Mouse (Mus musculus) embryo, embryonic 11.5 days (tissue): Measurements from ENCODE around the gene Etfbkmt.
"Not testable (repeated sequence)": the region's sequence is repeated elsewhere in the genome, so short reads cannot be mapped to it uniquely, and the experiment has no call there.

ENCODE experiments used
- DNase-seq: peaks from one replicate; pipeline ENCODE4 v3.0.0-alpha.2; 2012; ENCODE audit warnings: low read depth, low spot score

Etfbkmt gene

DNA sequence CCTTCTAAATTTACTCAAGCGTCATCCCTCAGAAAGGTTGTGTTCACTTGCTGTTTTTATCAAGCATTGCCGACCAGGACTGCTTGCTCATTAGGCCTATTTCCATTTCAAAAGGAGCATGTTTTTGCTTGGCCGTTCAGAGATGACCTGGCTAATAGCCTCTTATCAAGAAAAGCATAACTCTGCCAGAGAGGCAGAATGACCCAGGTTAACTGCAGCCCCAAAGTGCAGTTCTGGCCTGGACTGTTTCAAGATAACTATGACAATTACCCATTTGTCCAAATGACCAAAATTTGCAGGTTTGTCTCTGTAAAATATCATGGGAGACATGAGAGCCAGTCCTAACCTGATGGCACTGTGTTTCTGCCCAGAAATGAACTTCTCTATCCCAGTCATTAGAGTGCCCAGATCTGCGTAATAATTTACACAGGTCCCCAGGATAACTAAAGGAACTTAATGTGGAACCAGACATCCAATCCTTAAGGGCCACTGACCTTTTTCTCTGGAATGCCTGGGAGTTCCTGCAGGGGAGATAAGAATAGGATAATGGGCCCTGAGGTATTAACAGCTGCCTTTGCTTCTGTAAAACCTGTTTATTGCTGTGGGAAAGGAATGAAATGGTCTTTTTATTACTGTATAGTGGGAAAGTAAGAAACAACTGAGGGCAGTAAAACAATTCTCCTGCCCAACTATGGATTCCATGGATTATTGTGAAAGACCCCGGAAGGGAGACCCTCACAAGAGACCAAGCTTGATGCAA, 5.1 kb upstream of the Etfbkmt start:
- DNase-seq = no peak

DNA sequence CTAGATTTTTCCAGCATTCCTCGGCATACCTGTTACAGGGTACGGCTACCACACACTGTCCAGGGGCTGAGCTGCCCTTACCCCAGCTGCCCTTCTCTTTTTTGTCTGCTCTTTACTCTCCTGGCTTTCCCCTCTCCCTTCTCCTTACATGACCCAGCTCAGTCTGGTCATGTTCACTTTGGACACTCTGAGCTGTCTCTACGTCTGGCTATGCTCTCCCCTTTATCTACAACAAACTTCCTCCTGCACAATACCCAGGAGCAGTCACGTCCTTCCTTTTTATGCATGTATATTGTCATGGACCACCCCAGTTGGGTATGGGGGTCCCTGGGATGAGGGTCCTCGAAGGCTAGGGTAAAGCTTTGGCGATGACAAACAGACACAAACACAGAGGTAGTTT, 4.0 kb upstream of the Etfbkmt start:
- no peak for DNase-seq

DNA sequence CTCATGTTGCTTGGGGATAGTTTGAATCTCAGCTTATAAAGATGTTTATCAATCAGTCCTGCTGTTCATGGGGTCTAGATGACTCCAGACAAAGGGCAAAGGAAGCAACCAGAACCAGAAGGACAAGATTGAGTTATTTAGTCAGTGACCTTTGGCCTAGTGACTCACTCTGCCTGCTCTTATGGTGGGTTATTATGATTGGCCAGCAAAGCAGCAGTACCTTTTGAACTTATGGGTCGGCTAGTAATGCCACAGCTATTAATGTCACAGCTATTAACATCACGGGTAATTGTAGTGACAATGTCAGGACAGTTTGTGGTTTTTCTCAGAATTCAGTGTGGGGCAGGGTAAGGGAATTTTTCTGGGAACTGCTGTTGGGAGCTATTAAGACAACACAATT, 1.7 kb upstream of the Etfbkmt start:
- no peak for DNase-seq

DNA sequence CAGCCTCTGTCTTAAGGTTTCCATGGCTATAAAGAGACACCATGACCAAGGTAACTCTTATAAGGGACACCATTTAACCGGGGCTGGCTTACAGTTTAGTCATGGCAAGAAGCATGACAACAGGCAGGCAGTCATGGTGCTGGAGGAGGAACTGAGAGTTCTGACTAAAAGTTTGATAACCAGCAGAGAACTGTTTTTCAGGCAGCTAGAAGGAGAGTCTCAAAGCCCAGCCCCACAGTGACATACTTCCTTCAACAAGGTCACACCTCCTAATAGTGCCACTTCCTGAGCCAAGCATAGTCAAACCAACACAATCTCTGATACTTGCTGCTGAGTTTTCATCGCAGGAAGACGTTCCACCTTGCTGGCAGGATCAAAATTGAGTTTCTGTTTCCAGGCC, 638 bp upstream of the Etfbkmt start:
- DNase-seq = no peak

DNA sequence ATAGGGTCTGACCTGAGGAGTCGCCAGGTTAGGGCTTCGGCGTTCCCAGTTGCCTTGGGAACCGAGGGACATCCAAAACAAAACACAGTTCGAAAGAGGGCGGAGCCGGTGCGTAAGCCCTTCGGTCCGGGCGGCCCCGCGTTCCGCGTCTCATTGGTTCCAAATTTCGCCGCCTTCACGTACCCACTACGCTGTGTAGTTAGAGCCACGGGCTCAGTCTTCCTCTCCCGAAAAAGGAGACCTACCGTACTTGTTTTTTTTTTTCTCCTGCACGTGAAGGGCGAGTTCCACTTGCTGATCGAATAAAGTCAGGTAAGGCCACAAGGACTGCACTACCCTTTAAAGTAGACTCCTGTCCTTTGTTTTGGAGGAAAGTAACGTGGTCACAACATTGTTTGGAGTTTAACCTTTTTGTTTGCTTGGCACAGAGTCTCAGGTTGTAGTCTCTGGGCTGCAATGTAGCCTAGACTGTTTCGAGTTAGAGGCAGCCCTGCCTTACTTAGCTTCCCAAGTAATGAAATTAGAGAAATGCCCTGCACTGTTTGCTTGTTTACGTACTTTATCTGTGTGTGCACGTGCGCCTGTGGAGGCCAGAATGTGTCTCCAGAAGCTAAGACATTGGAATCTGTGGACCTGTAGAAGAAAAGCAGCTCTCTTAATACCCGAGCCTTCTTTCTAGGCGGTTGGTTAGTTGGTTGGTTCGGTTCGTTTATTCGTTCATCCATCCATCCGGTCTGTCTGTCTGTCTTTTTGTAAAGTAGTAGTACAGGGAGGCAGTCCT, 1.9 kb downstream of the Etfbkmt start:
- peak; percentile 82 for DNase-seq

DNA sequence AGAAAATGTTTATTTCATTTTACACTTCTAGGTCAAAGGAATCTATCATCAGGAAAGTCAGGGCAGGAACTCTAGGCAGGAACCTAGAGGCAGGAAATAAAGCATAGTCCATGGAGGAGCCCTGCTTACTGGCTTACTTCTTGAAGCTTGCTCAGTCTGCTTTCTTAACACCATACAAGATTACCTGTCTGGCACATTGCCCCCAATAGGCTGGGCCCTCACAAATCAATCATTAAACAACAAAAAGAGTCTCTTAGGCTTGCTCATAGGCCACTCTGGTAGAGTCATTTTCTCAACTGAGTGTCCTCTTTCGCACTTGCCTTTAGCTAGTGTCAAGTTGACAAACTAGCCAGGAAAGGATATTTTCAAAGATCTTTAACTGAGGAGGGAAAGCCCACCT, 5.5 kb downstream of the Etfbkmt start:
- DNase-seq = no peak

DNA sequence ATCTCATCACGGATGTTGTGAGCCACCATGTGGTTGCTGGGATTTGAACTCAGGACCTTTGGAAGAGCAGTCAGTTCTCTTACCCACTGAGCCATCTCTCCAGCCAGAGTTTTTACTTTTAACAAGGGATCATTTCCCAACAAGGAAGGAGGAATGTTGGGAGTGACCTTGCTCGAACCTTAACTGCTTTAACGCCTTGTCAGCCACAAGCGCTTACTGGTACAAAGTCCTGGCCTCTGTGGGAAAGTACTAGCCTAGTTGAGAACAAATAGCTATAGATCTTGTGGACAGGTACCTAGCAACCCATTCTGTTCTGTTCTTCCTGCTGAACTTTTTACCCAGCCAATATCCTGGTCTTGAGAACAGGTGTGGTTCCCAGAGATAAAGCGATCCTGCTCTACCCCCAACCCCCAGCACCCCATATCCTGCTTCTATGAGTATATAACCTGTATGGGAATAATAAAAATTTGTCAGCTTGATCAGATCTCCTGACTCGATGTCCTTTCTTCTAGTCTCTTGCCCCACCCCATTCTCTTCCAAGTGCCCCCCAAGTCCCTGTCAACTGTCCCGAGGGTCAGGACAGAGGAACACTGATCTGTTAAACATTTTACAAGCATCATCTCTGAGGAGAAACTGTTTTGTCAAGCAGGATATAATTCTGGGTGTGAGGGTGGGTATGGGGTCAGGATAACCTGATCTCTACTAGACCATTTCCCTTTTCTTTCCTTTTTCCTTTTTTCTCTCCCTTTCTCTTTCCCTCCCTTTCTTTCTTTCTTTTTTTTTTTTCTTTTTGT, 9.0 kb downstream of the Etfbkmt start:
- no peak for DNase-seq

DNA sequence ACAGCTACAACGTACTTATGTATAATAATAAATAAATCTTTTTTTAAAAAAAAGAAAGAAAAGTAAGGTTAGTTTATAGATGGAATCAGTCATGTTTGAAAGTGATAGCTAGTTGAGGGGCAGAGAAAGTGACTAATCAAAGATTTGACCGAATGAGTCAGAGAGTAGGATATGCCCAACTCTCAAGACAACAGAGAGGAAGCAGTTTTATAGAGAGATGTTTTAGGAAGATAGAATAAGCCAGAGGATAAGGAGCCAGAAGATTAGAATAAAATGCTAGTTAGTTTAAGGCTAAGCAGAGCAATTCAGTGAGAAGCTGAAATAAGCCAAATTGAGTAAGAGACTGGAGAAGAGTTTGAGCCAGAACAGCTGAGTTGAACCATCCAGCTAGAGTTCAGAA, 12.5 kb downstream of the Etfbkmt start:
- no peak for DNase-seq

DNA sequence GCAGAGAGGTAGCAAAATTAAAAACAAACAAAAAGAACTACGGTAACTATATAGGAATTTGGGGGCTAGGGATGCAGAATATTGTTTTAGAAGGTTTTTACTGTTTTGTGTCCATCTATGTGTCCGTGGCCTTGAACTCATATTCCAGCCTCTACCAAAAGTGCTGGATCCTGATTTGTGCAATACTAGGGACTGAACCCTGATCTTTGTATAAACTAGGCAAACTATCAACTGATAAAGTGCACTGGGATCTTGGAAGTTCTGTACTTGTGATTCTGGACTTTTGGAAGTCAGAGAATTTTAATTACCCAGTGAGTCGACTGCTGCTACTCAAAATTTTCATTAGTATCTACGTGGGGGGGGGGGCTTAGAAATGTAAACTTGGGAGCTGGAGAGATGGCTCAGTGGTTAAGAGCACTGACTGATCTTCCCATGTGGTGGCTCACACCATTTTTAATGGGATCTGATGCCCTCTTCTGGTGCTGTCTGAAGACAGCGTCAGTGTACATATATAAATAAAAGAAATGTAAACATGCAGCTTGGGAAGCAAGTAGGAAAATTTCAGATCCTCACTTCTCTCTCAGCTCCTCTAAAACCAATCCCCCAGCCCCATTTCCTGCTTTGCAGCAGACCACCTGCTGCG, 13.9 kb downstream of the Etfbkmt start:
- DNase-seq = no peak

DNA sequence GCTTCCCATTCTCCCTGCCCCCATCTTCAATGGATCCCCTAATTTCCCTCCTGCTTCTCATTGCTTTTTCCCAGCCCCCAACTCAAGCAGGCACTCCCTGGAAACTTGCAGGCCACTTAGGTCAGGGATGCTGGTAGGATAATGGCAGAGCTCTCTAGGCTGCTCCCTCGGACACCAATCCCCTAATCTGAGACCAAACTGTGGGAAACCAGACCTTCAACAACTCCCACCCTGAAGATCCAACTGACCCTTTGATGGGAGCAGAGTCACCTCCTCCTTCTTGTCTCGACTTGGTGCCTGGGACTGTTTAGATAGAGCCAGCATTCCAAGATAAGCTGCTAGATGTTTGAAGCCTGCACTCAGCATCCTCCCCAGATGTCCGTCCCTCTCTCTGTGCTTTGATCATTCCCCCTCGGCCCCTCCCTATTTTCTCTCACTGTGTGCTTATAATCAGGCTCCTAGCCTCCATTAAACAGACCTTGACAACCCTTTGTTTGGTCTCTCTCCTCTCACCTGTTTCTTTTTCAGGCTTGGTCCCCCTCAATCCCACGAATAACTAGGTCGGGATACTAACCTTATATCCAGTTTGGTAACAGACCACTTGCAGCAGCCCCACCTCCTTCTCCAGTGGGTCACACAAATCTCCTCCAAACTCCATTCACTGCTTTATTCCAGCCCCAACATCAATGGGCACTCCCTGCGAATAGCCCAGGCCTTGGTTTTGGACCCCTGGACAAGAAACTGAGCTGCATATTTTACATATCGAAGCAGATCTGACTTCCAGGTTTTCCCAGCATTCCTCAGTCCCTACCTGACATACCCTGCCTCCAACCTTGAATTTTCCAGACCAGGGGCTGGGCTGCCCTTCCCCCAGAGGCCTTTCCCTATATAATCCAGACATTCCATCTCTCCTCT, 14.7 kb downstream of the Etfbkmt start:
- DNase-seq = no peak

DNA sequence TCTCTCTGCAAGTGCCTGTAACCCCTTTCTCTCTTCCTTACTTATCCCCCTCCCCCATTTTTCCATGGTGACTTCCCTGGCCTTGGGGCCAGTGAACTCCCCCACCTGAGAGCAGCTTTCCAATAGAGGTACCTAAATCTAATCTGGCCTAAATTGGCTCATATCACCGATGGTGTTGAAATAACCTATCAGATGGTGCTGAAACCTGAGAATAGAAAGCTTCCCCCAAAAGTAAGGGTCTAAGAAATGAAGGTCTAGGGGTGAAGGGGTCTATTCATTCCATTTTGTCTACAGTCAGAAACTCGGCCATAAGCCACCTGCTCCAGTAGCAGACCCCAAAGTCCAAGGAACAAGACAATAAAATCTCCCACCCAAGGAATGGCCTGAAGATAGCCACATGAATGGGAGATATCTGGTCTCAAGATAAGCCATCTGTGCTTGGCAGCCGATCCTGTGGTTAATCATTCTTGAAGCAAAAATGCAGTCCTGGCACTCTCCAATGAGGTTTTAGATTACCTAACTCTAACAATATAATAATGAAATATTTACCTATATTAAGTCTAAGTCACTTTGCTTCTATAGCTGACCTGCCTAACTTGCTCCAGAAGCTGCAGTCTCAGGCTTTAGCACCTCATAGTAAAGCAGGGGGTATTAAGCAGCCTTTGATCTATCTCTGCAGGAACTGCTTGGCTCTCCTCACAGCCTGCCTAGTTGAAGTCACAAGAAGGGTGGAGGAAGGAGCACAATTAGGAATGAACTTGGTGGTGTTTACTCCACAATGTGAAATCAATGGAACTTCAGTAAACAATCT, 15.6 kb downstream of the Etfbkmt start:
- DNase-seq = no peak

DNA sequence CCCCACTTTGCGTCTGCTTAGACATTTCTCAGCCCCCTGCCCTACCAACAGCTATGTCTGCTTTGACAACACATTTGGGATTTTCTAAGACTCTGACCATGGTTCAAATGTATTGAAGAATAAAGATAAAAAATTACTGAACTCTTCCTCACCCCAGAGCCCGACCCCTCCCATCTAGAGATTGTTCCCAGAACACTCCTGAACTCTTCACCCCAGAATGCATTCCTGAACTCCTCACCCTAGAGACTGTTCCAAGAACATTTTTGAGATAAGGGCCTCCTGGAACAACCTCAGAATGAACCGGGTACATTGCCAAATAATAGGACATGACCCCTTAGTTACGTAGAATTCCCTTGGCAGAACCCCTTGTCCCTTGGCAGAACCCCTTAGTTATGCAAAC, 27.4 kb downstream of the Etfbkmt start:
- DNase-seq = not testable (repeated sequence)

DNA sequence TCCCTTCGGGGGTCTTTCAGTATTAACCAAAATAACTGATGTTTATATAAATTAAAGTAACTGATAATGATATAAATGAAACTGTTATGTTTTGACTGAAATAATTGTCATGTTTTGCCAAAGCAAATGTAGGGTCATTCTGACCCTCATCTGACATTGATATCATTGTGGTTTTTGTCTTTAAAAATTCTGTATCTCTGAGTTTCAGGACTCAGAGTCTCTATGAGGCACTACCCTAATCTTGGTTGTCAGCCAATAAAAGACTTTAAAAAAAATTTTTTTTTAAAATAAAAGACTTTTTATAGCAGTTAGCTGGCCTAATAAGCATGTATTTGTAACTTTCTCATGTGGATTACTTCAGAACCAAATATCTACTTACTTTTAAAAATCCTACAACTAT, 28.0 kb downstream of the Etfbkmt start:
- no peak for DNase-seq

DNA sequence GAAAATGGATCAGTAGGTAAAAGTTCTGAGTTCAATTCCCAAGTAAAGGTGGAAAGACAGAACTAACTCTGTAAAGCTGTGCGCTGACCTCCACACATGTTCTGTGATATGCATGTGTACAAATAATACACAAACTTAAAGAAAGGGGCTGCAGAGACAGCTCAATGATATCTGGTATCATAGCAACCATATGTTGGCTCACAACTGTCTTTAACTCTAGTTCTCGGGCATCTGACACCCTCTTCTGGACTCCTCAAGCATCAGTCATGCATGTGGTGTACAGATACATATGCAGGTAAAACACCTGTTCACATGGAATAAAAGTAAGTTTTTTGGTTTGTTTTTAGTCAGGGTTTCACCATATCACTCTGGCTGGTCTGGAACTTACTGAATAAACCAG, 28.8 kb downstream of the Etfbkmt start:
- DNase-seq = no peak

DNA sequence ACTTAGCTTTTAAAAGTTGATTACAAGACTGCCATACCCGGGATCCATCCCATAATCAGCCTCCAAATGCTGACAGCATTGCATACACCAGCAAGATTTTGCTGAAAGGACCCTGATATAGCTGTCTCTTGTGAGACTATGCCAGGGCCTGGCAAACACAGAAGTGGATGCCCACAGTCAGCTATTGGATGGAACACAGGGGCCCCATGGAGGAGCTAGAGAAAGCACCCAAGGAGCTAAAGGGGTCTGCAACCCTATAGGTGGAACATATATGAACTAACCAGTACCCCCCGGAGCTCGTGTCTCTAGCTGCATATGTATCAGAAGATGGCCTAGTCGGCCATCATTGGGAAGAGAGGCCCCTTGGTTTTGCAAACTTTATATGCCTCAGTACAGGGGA, 30.3 kb downstream of the Etfbkmt start:
- not testable (repeated sequence) for DNase-seq

DNA sequence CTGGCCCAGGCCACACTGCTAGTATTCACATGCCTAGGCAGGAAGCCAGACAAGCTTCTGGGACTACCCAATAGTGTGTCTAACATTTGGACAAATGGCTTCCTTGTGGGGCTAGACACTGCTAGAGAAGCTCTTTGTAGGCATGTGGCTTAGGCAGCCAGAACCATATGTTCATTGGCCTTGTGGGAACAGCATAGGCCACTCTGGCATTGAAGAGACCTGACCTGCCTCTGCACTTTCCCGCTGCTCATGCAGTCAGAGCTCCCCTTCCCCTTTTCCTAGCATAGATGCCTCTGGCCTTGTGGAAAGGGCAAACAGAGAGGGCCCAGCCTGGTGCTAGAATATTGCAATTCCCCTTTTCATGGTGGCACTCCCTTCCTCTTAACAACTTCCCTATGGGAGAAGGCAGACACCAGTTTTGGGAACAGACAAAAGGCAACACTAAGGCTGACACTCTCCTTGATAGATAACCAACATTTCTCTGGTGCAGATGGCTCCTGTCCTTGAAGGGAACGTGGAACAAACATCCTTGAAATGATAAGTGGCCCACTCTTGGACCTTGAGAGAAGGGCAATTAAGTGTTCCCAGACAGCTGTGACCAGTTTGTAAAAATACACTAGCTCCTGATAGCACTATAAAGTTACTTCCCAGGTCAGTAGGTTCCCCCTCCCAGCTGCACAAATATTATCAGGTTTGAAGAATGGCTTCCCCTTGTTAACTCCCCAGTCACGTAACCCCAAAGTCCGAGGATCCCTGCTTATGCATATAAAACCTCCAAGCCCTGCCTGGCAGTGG, 34.4 kb downstream of the Etfbkmt start:
- DNase-seq = no peak

DNA sequence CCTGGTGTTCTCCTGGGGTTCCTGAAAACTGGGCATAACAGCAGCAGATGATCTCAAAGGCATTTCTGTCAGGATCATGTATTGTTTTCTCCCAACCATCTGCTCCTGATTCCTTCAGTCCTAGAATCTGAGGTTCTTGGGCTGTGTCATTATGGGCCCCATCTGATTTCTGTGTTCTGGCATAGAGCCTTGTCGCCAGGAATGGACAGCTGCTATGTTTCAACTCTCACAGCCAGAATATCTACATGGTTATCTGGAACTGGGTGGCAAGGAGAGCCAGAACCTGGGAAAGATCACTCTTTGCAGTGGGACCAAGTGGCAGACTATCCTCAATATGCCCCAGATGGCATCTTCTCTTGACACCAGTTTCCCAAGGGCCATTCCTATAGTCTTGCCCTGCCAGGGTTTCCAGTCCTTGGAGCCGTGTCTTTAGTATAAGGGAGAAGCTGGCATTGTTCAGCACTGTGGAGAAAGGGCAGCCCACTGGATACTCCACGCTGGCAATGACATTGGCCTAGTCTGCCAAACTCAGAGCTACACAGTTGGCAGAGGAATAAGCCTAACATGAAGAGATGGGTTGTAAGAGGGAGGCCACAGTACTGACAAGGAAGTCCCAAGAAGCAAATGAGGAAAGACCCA, 35.4 kb downstream of the Etfbkmt start:
- no peak for DNase-seq

DNA sequence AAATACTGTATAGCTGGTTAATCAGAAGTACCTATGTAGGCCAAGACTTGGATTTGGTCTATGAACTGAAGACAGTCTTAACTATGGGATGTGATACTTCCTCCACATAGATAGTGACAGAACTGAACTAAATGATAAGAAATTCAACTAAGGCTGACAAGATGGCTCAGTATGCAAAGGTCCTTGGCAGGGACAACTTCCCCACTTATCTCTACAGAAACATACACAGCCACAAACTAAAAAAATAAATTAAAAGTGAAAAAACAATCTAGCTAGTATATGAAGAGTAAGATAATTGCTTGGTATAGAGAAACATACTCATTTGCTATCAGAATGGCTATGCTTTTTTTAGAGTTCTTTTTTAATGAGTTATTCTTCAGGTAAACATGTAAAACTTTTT, 39.4 kb downstream of the Etfbkmt start:
- no peak for DNase-seq

DNA sequence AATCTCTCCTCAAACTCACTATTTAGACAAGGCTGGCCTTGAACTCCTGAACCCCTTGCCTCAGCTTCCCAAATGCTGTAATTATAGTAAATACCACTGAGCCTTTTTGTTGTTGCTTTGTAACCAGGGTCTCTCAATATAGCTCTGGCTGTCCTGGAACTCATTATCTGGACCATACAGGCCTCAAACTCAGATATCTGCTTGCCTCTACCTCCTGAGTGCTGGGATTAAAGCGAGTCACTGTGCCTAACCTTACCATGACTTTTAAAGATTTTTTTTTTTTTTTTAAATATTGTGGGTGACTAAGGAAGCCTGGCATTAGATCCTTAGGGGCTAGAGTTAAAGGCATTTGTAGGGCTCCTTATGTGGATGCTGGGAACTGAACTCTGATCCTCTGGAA, 44.4 kb downstream of the Etfbkmt start:
- no peak for DNase-seq
